Mouse (Mus musculus) frontal cortex, postnatal 14 days (tissue): ENCODE results near the gene Npr3.

ENCODE experiments used
- DNase-seq, 2 experiments: peaks; one replicate each; pipeline ENCODE4 v3.0.0; 2022; ENCODE audit warnings: low spot score in 2 of 2

The Npr3 gene

GRCm38 (mm10) chr15:11906571-11907531 lies at the start of gene Npr3:
Gene Npr3, minus strand, starts transcription at chr15:11907287.
- DNase-seq: peak in 1 of 2 experiments; percentile 42

- DNase-seq: no peak
Measured at GRCm38 (mm10) chr15:11956129-11956528, 49.0 kb upstream of the Npr3 start.

GRCm38 (mm10) chr15:11954190-11954589 lies 47.1 kb upstream of the Npr3 start:
- DNase-seq: no peak

GRCm38 (mm10) chr15:11952159-11952558 lies 45.1 kb upstream of the Npr3 start:
- no peak for DNase-seq

GRCm38 (mm10) chr15:11951181-11951580 lies 44.1 kb upstream of the Npr3 start:
- DNase-seq: no peak

- no peak for DNase-seq
Measured at GRCm38 (mm10) chr15:11950144-11950543, 43.1 kb upstream of the Npr3 start.

GRCm38 (mm10) chr15:11949490-11949889 lies 42.4 kb upstream of the Npr3 start:
- DNase-seq: no peak

- no peak for DNase-seq
Measured at GRCm38 (mm10) chr15:11940855-11941254, 33.8 kb upstream of the Npr3 start.

- no peak for DNase-seq
Measured at GRCm38 (mm10) chr15:11927742-11928141, 20.7 kb upstream of the Npr3 start.

- DNase-seq: no peak
Measured at GRCm38 (mm10) chr15:11914101-11914500, 7.0 kb upstream of the Npr3 start.

GRCm38 (mm10) chr15:11909875-11910274 lies 2.8 kb upstream of the Npr3 start:
- DNase-seq: no peak

- DNase-seq: no peak
Measured at GRCm38 (mm10) chr15:11908166-11908565, 1.1 kb upstream of the Npr3 start.

GRCm38 (mm10) chr15:11906021-11906570 lies 991 bp downstream of the Npr3 start:
- no peak for DNase-seq

- DNase-seq: peak in 1 of 2 experiments; percentile 19
Measured at GRCm38 (mm10) chr15:11904848-11905672, 2.0 kb downstream of the Npr3 start.

GRCm38 (mm10) chr15:11904043-11904847 lies 2.8 kb downstream of the Npr3 start:
- DNase-seq: no peak

- no peak for DNase-seq
Measured at GRCm38 (mm10) chr15:11903196-11904042, 3.7 kb downstream of the Npr3 start.

- no peak for DNase-seq
Measured at GRCm38 (mm10) chr15:11897617-11898016, 9.5 kb downstream of the Npr3 start.

GRCm38 (mm10) chr15:11897162-11897561 lies 9.9 kb downstream of the Npr3 start:
- DNase-seq: no peak

- DNase-seq: no peak
Measured at GRCm38 (mm10) chr15:11893969-11894368, 13.1 kb downstream of the Npr3 start.

- no peak for DNase-seq
Measured at GRCm38 (mm10) chr15:11891395-11891794, 15.7 kb downstream of the Npr3 start.
